ENCODE assay signal across 9 mouse cellular contexts in genomic region chr9:78115746-78116145, GRCm38 (mm10). TPM values are rescaled to one million over a fixed set of nuclear protein-coding genes. Genes with fewer than 3 reads are reported as not detected.
DNase-seq lines count a peak whose midpoint lies in the region; ATAC-seq and TF ChIP-seq lines count a peak whose summit lies in the region.
"Had no signal": no experiment of that assay in that cellular context is flagged by ENCODE, and none has a peak within 500 bp of the region (broad histone marks: within the 10 kb centered on the region; RNA-seq: fewer than 3 reads in every experiment).

No protein-coding gene starts in this region.

- peaks cover 15% of the 10 kb centered on the region; the same call in 1 of the 2 replicates for H3K36me3 ChIP-seq in heart, embryonic 10.5 days
- H3K36me3 ChIP-seq in heart, embryonic 16.5 days (ENCODE audit: control insufficient read depth, insufficient read depth), result 0 out of 2 replicates have a peak, but pooled peaks cover under 1% of the 10 kb centered on the region

- peaks cover 27% of the 10 kb centered on the region for H3K4me1 ChIP-seq in heart, embryonic 10.5 days
- H3K4me1 ChIP-seq in heart, embryonic 16.5 days (ENCODE audit: control insufficient read depth, insufficient read depth, low read length), result peaks cover 27% of the 10 kb centered on the region

- no peak for TF ChIP-seq CTCF in layer of hippocampus, adult 2 months (conservative IDR thresholded peaks at IDR 0.05)

- DNase-seq in heart, adult 18-20 months, result peak; percentile 41 to 61
- DNase-seq in heart, embryonic 10.5 days (ENCODE audit: low spot score), result no peak
- DNase-seq in layer of hippocampus, adult 2 months (ENCODE audit: low spot score in 2 of 2), result no peak
- DNase-seq in layer of hippocampus, postnatal 25 days (ENCODE audit: extremely low spot score in 1 of 2, low spot score in 1 of 2), result no peak
- DNase-seq in skeletal muscle tissue, adult 2 months (ENCODE audit: low read depth, low spot score), result peak; percentile 85
- no peak for DNase-seq in thymus, postnatal 25 days
- no peak for DNase-seq in thymus, postnatal 0 days (ENCODE audit: low spot score)
- DNase-seq: left cerebral cortex, postnatal 4 days had no signal

- H3K9ac ChIP-seq in heart, embryonic 16.5 days (ENCODE audit: low read length), result no peak overlapping the region

- no peaks in the 10 kb centered on the region for H3K9me3 ChIP-seq in heart, embryonic 10.5 days
- H3K9me3 ChIP-seq in heart, embryonic 16.5 days (replicated peaks; ENCODE audit: control insufficient read depth, low read length), result no peaks in the 10 kb centered on the region

- H3K27me3 ChIP-seq in heart, embryonic 10.5 days (ENCODE audit: insufficient read depth, poor library complexity, severe bottlenecking), result no peaks in the 10 kb centered on the region
- no peaks in the 10 kb centered on the region for H3K27me3 ChIP-seq in heart, embryonic 16.5 days (ENCODE audit: control insufficient read depth, insufficient read depth, low read length)

- H3K4me2 ChIP-seq in heart, embryonic 16.5 days (ENCODE audit: low read depth, low read length), result no peak overlapping the region

- no peak for ATAC-seq in heart, embryonic 16.5 days (replicated peaks; ENCODE audit: extremely low read depth, insufficient read depth, low FRiP score)

- 86% methylated on average over 9 of the region's 9 CpGs for whole genome bisulfite sequencing in heart, embryonic 10.5 days
- WGBS in heart, embryonic 16.5 days, result 74% methylated on average over 9 of the region's 9 CpGs

- no peak overlapping the region for H3K27ac ChIP-seq in heart, embryonic 10.5 days
- peak overlapping the region; percentile 64; the same call in 1 of the 2 replicates for H3K27ac ChIP-seq in layer of hippocampus, adult 2 months
- H3K27ac ChIP-seq in heart, embryonic 16.5 days (ENCODE audit: low read length), result 0 out of 2 replicates have a peak overlapping the region, but pooled peaks have one; percentile 7

- no peak overlapping the region for H3K4me3 ChIP-seq in heart, embryonic 10.5 days
- no peak overlapping the region for H3K4me3 ChIP-seq in layer of hippocampus, adult 2 months
- no peak overlapping the region for H3K4me3 ChIP-seq in heart, embryonic 16.5 days (ENCODE audit: low read length)

RNA-seq across cellular contexts. Expression of gene Ick, which starts 6.8 kb away (rescaled TPM):
- total RNA-seq in heart, adult 18-20 months (2021), result 10 to 100 TPM; 10.7 to 12.2 TPM
- polyA plus RNA-seq in heart, embryonic 10.5 days (2016; fragmentation: Nextera tagmentation; extraction: Ambion mirVana), result 17.2 and 21.5 TPM in 2 replicates
- 10 to 100 TPM; 18.3 to 20.6 TPM for total RNA-seq in layer of hippocampus, adult 2 months (2021)
- 10 to 100 TPM; 22.6 to 27.0 TPM for total RNA-seq in layer of hippocampus, postnatal 25 days (2021)
- polyA plus RNA-seq in heart, embryonic 16.5 days (2015; fragmentation: Nextera tagmentation; extraction: Ambion mirVana), result 13.5 and 14.6 TPM in 2 replicates
- 14.7 and 14.9 TPM in 2 replicates for polyA plus RNA-seq in thymus, postnatal 0 days (2015; fragmentation: Nextera tagmentation; extraction: Ambion mirVana)

RNA-seq across cellular contexts. Expression of gene Fbxo9, which starts 6.9 kb away (rescaled TPM):
- total RNA-seq in heart, adult 18-20 months (2021), result 10 to 100 TPM; 32.0 to 33.2 TPM
- 28.5 and 30.6 TPM in 2 replicates for polyA plus RNA-seq in heart, embryonic 10.5 days (2016; fragmentation: Nextera tagmentation; extraction: Ambion mirVana)
- 10 to 100 TPM; 86.6 to 86.7 TPM for total RNA-seq in layer of hippocampus, adult 2 months (2021)
- total RNA-seq in layer of hippocampus, postnatal 25 days (2021), result 100 to 1,000 TPM in 1 of 2 experiments, 10 to 100 TPM in 1; 96.4 to 102 TPM
- polyA plus RNA-seq in heart, embryonic 16.5 days (2015; fragmentation: Nextera tagmentation; extraction: Ambion mirVana), result 41.1 and 47.3 TPM in 2 replicates
- 53.8 and 60.6 TPM in 2 replicates for polyA plus RNA-seq in thymus, postnatal 0 days (2015; fragmentation: Nextera tagmentation; extraction: Ambion mirVana)

Comparison
In these comparisons a context has a peak if more than half of its experiments do, and no peak if none do; other contexts are left out.
1. DNase-seq: peak in heart, adult 18-20 months (2 of 2) and skeletal muscle tissue, adult 2 months (single experiment); none in heart, embryonic 10.5 days (single experiment), layer of hippocampus, adult 2 months (0 of 2), layer of hippocampus, postnatal 25 days (0 of 2), thymus, postnatal 25 days (single experiment) and thymus, postnatal 0 days (single experiment).